Mouse (Mus musculus): ENCODE measurements around the gene Hnrnpd.

Gene Hnrnpd

DNA sequence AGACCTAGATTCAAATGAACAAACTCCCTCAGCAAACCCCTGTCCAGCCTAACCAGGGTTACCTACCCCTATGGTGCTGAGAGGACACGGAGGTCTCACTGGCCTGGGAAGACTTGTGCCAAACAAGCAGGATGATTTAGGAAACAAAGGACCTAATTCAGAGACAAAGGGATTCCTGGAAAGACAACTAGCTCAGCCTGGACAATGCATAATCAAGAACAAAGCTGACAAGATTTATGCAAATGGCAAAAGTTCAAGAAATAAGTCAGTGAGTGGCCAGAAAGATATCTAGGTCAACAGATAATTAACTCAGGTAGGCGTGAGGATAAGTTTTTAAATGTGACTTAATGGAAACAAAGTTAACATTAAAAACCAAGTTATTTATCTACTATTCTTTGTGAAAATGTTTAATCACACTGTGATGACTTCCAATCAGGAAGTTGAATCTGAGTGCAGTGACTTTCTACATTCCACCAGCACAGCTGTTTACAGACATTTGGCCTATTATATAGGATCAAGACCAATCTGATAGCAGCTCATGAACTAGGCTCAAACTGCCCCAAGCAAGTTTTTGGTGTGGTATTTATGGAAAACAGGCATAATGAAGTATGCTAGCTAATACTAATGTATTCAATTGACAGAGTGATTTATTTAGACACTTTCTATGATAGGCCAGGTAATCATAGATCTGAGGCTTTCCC, 19.4 kb downstream of the Hnrnpd start:
- 69% methylated on average over 2 of the region's 2 CpGs for WGBS

- WGBS = 96% methylated on average over 1 of the region's 1 CpGs
Observed at GRCm38 (mm10) chr5:99958666-99959065, 20.1 kb downstream of the Hnrnpd start.

GRCm38 (mm10) chr5:99953883-99954282, 24.9 kb downstream of the Hnrnpd start:
- WGBS = 57% methylated on average over 1 of the region's 1 CpGs

DNA sequence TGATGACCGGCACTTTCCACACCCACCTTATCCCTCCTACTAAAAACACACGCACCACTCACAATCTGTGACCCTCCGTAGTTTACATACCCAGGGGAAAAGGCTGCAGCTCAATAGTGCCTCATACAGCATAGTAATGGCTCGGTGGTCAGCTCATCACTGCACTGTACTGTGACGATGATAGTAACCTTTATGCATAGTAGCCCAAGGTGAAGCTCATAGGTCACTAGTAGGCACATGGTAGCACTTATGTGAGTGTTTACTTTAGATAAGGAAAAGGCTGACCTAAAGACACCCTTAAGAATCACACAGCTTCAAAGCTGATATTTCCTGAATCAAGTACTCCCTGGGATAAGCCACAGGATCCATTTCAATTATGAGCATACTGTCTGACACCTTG, 26.2 kb downstream of the Hnrnpd start:
- WGBS = 77% methylated on average over 5 of the region's 5 CpGs

DNA sequence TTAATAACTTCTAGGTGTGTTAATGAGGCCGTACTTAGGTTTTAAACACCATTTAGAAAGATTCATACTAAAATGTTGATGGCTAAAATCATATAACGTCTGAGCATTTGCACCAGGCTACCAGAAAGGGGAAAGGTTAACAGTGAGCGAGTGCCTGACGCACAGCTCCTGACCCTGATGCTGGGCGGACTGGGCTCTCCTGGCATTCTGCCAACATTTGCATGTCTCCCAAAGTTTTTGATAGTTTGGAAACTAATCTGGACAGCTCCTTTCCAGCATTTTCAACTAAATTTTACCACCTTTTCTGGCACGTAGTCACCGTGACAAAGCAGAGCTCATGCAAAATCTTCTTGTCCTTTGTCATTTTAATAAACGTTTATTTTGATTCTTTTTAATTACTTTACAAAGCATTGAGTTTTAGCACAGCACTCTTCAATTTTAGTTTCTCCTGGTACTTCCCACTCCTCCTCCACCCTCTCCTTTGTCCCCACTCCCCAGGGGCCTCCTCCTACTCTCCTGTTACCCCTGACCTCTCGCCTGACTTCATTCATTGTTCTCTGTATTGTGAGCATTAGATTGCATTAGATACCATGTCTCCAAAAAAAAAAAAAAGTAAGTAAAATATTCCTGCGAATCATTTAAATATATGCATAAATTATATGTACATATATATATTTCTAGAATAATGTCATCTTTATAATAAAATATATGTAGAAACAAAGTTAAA, 36.8 kb downstream of the Hnrnpd start:
- WGBS = 69% methylated on average over 10 of the region's 10 CpGs

DNA sequence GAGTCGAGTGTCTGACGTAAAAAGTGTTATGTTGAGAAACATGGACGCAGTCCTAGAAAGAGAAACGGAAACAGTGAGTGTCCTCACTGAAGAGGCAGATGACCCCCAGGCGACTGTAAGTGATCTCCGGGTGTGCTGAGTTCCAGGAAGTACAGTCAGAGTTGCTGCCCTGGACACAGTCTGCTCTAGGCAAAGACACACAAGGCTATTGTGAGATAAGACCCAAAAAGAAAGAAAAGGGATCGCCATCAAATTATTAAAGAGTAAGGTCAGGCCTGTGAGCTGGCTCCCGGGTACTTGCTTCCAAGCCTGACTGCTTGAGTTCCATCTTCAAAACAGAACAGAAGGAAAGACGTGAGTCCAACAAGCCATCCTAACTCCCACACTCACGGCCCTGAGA, 37.5 kb downstream of the Hnrnpd start:
- 85% methylated on average over 10 of the region's 10 CpGs for WGBS

GRCm38 (mm10) chr5:99939440-99939839, 39.3 kb downstream of the Hnrnpd start:
- 74% methylated on average over 3 of the region's 3 CpGs for WGBS

- WGBS = 91% methylated on average over 6 of the region's 6 CpGs
Observed at GRCm38 (mm10) chr5:99931910-99932309, 46.8 kb downstream of the Hnrnpd start.

DNA sequence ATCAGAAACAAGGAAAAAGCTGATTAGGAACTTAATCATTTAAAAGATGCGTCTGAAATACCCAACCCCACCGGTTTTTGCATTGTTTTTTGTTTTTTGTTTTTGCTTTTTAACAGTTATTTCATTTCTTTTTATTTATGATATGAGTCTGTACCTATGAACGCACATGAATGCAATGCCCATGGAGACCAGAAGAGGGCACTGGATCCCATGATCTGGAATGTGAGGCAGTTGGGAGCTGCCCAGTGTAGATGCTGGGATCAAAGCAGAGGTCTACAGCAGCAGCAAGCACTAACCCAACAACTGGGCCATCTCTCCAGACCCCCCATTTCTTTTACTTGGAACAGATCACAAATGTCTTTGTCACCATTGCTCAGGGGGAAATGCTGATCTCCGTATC, 50.8 kb downstream of the Hnrnpd start:
- WGBS = 68% methylated on average over 4 of the region's 4 CpGs

DNA sequence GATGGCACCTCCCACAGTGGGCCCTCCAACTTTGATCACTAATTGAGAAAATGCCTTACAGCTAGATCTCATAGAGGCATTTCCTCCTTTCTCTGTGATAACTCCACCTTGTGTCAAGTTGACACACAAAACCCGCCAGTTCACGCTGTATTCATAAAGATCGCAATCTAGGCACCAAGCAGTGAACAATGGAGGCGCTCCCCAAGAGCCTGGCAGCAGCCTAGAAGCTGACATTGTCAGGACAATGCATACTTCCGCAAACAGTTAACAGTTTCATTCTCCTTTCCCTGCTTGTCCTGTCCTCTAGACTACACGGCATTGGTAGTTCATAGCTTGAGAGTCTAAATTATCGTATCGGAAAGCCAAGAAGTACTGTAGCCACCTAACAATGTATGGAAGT, 56.7 kb downstream of the Hnrnpd start:
- 75% methylated on average over 8 of the region's 8 CpGs for WGBS

DNA sequence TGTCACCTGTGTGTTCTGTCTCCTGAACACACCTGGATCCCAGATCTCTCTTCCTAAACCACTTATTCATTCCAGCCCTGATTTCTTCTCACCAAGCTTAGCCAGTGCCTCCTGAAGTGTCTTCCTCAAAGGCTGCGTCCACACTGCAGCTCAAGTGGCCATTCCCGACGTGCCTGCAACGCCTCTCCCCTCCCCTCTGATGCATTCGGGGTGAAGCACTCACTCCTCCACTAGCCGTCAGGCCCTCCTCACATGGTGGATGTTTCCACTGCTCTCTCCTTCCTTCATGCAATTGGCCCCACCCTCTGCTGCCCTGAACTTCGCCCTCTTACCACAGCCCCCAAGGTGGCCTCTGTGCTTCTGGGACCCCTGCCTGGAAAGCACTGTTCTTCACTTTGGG, 63.2 kb downstream of the Hnrnpd start:
- 64% methylated on average over 7 of the region's 7 CpGs for WGBS

GRCm38 (mm10) chr5:99906181-99906956, 72.4 kb downstream of the Hnrnpd start, which contains the start of gene Vamp9:
Vamp9 (plus strand) TSS chr5:99906254.
- WGBS = 4% methylated on average over 49 of the region's 49 CpGs
